Mouse (Mus musculus): ENCODE measurements around the gene Ccni.

The Ccni gene

DNA sequence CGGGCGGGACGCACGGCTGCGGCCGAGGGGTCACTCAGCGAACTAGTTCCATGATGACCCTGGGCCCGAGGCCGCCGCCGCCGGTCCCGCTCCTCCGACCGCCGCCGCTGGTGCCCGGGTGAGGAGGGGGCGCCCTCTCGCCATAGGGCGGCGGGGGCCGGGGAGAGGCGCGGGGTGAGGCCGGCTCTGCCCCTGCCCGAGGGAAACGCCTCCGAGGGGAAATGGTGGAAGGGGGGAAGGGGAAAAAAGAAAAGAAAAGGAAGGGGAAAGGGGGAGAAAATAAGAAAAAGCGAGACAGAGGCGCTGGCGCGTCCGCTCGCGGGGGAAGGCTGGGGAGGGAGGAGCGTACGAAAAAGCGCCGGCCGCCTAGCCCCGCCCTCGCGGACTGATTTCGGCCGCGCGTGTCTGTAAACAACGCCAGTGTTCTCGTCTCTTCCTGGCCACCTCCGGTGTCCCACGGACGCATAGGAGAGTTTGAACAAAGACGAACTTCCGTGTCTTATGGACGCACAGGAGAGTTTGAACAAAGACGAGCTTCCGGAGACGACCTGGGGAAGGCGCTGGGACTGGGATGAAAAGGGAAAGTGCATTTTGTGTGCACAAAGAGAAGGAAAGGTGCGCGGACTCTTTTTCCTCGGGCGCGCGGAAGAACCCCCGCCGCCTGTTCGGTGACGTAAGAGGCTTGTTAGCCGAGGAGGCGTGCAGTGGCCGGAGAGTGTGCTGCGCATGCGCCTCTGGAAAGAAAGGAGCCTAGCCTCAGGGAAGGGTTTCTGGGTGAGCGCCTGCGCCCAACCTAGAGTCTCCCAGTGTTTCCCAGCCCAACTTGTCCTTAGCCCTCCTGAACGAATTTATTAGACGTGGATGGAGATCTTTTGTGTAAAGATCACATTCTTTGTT is at the start of gene Ccni, which contains the start of gene 2010109A12Rik:
Gene Ccni (minus strand): TSS at position 387 of the 897 bp plus-strand sequence.
Gene 2010109A12Rik (plus strand): TSS at position 410 of the 897 bp plus-strand sequence.
- DNase-seq: peak; percentile 97 to 98

DNA sequence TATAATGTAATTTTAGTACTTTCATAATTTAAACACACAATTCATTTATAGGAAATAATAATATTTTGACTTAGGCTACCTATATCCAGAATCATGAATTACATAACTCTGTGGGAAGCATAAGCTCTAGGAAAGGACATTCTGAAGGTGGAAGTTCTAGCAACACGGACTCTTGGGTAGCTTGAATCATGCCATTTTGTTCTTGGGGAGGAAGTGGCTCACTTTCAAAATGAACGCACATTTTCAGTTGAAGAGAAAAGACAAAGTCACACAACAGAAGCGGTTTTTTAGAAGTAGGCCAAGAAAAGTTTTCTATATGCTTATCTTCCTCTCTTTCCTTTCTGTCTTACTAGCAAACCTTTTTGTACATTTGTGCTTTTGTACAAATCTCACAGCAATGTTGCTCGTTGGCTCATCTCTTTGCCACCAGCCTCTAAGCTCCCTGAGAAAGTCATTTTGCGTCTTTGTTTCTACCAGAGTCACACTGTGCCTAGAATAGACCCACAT is 49.5 kb upstream of the Ccni start:
- no peak for DNase-seq

- DNase-seq: peak; percentile 60 to 66
These were observed 44.9 kb upstream of the Ccni start for GRCm38 (mm10) chr5:93251001-93251760.

DNA sequence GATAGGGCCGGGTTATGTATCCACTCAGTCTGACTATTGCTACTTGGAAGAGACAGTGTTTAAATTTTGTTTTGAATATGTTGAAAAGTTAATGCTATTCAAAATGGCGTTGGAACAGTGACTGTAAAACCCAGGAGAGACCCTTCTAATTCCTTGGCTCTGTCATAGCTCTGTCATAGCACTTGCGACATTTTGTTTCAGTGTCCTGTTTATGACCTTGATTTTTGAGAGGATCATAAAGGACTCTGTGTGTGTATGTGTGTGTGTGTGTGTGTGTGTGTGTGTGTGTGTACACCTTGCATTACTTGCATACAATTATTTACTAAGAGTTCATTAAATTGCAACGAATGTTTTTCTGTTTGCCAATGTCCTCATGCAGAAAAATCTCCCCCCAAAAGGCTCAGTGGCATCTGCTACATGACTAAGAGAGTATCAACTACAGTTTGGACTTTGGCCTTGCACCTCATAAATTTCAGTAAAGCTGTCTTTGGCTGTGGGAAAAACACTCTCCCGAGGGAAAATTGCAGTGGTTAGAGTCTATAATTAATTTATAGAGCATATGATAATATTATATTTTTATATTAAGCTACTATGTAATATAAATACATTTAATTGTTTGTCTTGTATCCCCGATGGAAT is 43.8 kb upstream of the Ccni start:
- DNase-seq: no peak

DNA sequence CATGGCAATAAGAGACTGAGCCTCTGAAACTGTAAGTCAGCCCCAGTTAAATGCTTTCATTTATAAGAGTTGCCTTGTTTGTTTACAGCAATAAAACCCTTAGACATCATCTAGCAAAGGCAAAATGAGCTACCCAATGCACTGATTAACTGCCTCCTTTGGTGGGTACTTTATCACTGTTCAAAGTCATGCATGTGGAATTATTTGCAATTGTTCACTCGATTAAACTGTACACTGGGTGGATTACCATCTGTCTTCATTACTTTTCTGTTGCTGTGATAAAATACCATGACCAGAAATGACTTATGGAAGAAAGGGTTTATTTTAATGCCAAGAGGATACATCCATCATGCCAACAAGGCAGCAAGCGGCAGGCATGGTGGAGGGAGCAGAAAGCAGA is 39.0 kb upstream of the Ccni start:
- no peak for DNase-seq

DNA sequence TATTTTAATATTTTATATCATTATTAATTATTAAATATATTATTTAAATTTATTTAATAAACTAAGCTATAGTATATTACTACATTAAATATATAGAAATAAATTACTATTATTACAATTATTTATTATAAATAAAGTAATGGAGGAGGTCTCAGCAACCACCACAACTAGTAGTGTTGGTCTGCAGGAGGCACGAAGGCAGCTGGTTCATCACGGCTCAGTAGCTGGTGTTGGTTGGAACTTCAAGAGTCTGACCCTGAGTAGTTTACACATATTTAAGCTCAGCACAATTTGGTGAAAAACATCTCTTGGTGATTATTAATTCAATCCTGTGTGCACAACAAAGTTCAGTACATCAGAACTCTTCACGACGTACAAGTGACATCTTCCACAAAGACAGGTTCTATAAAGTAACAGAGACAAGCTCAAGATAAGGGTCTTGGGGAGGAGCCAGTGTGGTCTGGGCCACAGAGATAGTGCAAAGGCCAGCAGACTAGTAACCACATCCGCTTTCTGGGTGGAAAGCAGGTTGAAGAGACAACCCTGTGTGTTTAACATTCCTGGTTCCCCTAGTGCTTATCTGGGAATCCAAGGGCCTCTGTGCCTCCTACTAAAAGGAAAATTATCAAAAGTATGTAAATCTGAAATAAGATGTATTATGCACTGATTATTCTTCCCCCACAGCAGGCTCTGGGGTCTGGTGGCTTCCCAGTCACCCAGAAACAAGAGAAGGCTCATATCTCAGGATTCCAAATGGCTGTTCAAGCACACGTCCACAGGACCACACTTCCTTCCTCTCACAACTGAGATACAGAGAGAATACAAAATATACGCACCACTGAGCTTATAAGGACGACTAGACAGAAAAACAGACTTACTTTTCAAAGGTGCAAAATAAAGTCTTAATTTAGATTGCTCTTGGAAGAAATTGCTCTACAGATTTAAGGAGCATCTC is 33.6 kb upstream of the Ccni start:
- no peak for DNase-seq

- peak in 1 of 2 experiments; percentile 55 for DNase-seq
These were observed 30.2 kb upstream of the Ccni start for GRCm38 (mm10) chr5:93236541-93236940.

- DNase-seq: peak; percentile 93 to 95
These were observed 29.6 kb upstream of the Ccni start for GRCm38 (mm10) chr5:93235888-93236287.

- DNase-seq: peak in 1 of 2 experiments; percentile 37
These were observed 28.3 kb upstream of the Ccni start for GRCm38 (mm10) chr5:93234605-93235004.

- peak; percentile 59 to 60 for DNase-seq
These were observed 27.8 kb upstream of the Ccni start for GRCm38 (mm10) chr5:93234130-93234529.

DNA sequence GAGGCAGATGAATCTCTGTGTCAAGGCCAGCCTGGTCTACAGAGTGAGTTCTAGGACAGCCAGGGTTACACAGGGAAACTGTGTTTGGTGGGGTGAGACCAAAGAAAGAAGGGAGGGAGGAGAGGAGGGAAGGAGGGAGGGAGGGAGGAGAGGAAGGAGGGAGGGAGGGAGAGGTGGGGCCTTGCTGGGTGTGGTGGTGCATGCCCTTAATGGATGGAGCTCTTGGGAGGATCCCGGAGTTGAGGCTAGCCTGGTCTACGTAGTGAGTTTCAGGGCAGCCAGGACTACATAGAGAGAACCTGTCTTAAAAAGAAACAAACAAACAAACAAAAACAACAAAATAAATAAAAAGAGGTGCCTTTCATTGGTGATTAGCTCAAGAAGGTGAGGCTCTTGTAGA is 26.5 kb upstream of the Ccni start:
- no peak for DNase-seq

DNA sequence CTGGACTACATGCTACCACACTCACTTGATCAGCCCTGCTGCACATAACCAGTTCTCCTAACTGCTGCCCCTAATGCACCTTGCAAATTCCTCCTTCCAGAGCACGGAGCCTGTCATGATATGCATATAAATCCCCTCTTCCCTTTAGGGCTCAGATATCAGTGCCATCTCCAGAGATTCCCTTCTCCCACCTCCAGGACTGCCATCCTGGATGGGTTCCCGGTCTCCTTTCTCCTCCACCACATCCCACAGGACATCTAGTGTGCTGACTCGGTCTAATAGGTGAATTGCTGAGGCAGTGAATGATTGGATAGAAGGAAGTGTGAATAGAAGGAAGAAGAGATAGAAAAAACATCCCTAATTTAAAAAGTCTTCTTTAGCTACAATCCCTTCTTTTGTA is 25.4 kb upstream of the Ccni start:
- peak; percentile 51 to 54 for DNase-seq

GRCm38 (mm10) chr5:93229527-93229926 is 23.2 kb upstream of the Ccni start:
- no peak for DNase-seq

DNA sequence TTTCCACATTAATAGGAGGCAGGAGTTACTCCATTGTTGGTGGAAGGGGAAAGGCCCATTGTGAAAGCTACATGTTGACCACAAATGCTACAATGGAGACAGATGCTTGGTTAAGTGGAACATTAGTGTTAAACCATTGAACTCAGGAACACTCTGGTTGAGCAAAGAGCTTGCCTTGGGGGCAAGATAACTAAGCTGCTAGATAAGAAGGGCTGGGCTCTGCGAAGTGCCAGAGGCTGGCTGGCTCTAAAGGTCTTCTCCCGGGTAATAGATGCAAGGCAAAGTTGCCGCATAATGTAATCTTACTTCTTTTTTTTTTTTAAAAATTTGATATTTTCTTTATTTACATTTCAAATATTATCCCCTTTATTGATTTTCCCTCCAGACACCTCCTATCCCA is 20.9 kb upstream of the Ccni start:
- DNase-seq: no peak

GRCm38 (mm10) chr5:93224549-93224948 is 18.3 kb upstream of the Ccni start:
- no peak for DNase-seq

- peak; percentile 84 to 86 for DNase-seq
These were observed 15.4 kb upstream of the Ccni start for GRCm38 (mm10) chr5:93221661-93222060.

GRCm38 (mm10) chr5:93218375-93218774 is 12.1 kb upstream of the Ccni start:
- DNase-seq: no peak

GRCm38 (mm10) chr5:93207555-93207954 is 1.3 kb upstream of the Ccni start:
- DNase-seq: no peak

- DNase-seq: peak; percentile 70 to 77
These were observed 682 bp upstream of the Ccni start for GRCm38 (mm10) chr5:93207006-93207348.

DNA sequence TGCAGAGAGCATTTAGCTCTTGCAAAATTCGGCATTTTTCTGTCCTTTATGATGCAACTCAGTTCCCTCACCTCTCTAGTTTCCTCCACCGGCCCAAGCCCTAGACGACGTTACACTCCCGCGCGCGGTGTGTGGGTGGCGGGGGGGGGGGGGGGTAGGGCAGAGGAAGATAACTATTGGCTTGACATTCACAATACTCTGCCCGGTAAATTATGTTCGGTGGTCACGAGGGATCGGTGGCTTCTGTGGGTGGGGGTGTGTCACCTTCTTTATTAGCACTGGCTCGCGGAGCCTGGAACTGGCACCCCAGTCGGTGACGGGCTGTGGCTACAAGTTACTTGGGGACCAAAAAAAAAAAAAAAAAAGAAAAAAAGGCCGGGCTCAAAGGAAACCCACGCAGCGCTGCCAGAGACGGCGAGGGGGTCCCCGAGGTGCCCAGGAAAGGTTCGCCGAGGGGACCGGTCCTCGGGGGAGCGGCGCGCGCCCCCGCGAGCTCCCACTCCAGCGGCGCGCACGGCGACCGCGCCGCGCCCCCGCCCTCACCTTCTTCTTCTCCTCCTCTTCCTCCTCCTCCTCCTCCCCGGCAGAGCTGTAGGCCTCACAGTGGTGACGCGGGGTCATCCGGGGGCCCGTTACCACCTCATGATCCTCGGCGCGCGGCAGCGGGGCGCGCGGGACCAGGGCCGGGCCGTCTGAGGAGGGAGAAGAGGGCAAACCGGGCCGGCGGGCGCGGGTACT is 755 bp downstream of the Ccni start:
- peak; percentile 71 to 76 for DNase-seq

DNA sequence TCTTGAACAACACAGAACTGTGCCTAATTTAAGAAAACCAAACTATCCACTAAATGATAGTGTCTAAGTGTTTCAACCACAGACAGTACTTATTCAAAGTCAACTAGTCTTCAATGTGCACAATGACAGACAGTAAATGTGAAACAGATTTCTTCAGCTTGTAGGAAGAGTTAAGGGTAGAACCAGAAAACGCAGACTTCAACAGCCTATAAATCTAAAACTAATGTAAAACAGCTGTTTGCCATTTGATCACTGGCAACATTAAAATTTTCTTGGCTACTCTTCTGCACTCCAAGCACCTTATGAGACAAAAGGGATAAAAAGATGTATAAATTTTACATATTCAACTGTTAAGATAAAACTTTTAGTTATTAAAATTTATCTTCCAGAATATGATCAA is 5.1 kb downstream of the Ccni start:
- DNase-seq: no peak

All from cerebellum, postnatal 10 days (tissue).